Mouse (Mus musculus) kidney, postnatal 36 days (tissue): Measurements from ENCODE around the gene Rgs7bp.
A peak's percentile ranks its signal among the peaks of the same experiment; 100 is the strongest.
"Not testable (repeated sequence)": the region's sequence is repeated elsewhere in the genome, so short reads cannot be mapped to it uniquely, and the experiment has no call there.

ENCODE experiments used
- DNase-seq, 2 experiments: peaks; one replicate each; pipeline ENCODE4 v3.0.0; 2021 to 2022; ENCODE audit warnings: mixed read lengths in 2 of 2

The Rgs7bp gene

GRCm38 (mm10) chr13:104931635-104932532, 122.8 kb downstream of the Rgs7bp start:
- no peak for DNase-seq

- no peak for DNase-seq
These were observed 123.9 kb downstream of the Rgs7bp start for GRCm38 (mm10) chr13:104930814-104931213.

GRCm38 (mm10) chr13:104918663-104919062, 136.1 kb downstream of the Rgs7bp start:
- DNase-seq = peak in 1 of 2 experiments; percentile 25

- DNase-seq = not testable (repeated sequence)
These were observed 138.0 kb downstream of the Rgs7bp start for GRCm38 (mm10) chr13:104916771-104917170.

- DNase-seq = no peak
These were observed 138.6 kb downstream of the Rgs7bp start for GRCm38 (mm10) chr13:104916106-104916505.

GRCm38 (mm10) chr13:104914288-104914895, 140.3 kb downstream of the Rgs7bp start:
- DNase-seq = no peak

- not testable (repeated sequence) for DNase-seq
These were observed 143.1 kb downstream of the Rgs7bp start for GRCm38 (mm10) chr13:104911626-104912025.

- not testable (repeated sequence) for DNase-seq
These were observed 143.7 kb downstream of the Rgs7bp start for GRCm38 (mm10) chr13:104911006-104911405.

GRCm38 (mm10) chr13:104908691-104909090, 146.0 kb downstream of the Rgs7bp start:
- DNase-seq = no peak
